Mouse (Mus musculus) hindbrain, embryonic 14.5 days (tissue): Measurements from ENCODE around the gene Ddx58. TPM values are rescaled to one million over a fixed set of nuclear protein-coding genes. Genes with fewer than 3 reads are reported as not detected.

ENCODE experiments used
- ATAC-seq: fragments of 200-750 bp; cut with Nextera tagmentation; 2 replicates; pipeline ENCODE4 v1.8.0; 2017; ENCODE audit warnings: moderate number of reproducible peaks, mild to moderate bottlenecking, moderate TSS enrichment, moderate library complexity; ENCODE audit not compliant: low FRiP score
- DNase-seq: peaks from one replicate; pipeline ENCODE4 v3.0.0-alpha.2; 2015; ENCODE audit warnings: low spot score
- H3K27ac ChIP-seq: fragments of 300-500 bp; sonication (generic); 2 replicates; pipeline ENCODE4 v1.5.1; 2014; ENCODE audit warnings: mild to moderate bottlenecking, moderate library complexity
- H3K27me3 ChIP-seq: fragments of 300-500 bp; sonication (generic); 2 replicates; pipeline ENCODE4 v1.6.1; 2014; ENCODE audit warnings: mild to moderate bottlenecking, low read length, mixed read lengths; ENCODE audit not compliant: control insufficient read depth, insufficient read depth
- H3K36me3 ChIP-seq: fragments of 300-500 bp; sonication (generic); replicated peaks from 2 replicates; pipeline ENCODE4 v1.6.1; 2014; ENCODE audit not compliant: control insufficient read depth, insufficient read depth
- H3K4me1 ChIP-seq: fragments of 300-500 bp; sonication (generic); replicated peaks from 2 replicates; pipeline ENCODE4 v1.6.1; 2014; ENCODE audit warnings: antibody characterized with exemption, low read length, mixed read lengths; ENCODE audit not compliant: control insufficient read depth, insufficient read depth
- H3K4me2 ChIP-seq: fragments of 300-500 bp; sonication (generic); replicated peaks from 2 replicates; pipeline ENCODE4 v1.6.1; 2014; ENCODE audit warnings: mild to moderate bottlenecking, moderate library complexity
- H3K4me3 ChIP-seq: fragments of 300-500 bp; sonication (generic); replicated peaks from 2 replicates; pipeline ENCODE4 v1.5.1; 2014; ENCODE audit warnings: mild to moderate bottlenecking, low read length
- H3K9ac ChIP-seq: fragments of 300-500 bp; sonication (generic); 2 replicates; pipeline ENCODE4 v1.6.1; 2014
- H3K9me3 ChIP-seq: fragments of 300-500 bp; sonication (generic); 2 replicates; pipeline ENCODE4 v1.6.1; 2016; ENCODE audit warnings: low read length; ENCODE audit not compliant: control insufficient read depth
- WGBS: fragments of 180-500 bp; shearing (Covaris S2); extraction: QIAGEN DNeasy Blood & Tissue Kit; methylation state at CpG from one replicate; pipeline ENCODE4 v1.1.7; 2014; 5-methylcytosine and 5-hydroxymethylcytosine counted together
- polyA plus RNA-seq: library from polyadenylated mRNA; unstranded; fragments of >200 nt; fragmentation: Nextera tagmentation; extraction: Ambion mirVana; gene quantifications from 2 replicates; pipeline ENCODE4 v1.2.1, GENCODE M21; 2014

The Ddx58 gene
- polyA plus RNA-seq, 1 experiment from 2014 or later = 4.3 TPM

DNA sequence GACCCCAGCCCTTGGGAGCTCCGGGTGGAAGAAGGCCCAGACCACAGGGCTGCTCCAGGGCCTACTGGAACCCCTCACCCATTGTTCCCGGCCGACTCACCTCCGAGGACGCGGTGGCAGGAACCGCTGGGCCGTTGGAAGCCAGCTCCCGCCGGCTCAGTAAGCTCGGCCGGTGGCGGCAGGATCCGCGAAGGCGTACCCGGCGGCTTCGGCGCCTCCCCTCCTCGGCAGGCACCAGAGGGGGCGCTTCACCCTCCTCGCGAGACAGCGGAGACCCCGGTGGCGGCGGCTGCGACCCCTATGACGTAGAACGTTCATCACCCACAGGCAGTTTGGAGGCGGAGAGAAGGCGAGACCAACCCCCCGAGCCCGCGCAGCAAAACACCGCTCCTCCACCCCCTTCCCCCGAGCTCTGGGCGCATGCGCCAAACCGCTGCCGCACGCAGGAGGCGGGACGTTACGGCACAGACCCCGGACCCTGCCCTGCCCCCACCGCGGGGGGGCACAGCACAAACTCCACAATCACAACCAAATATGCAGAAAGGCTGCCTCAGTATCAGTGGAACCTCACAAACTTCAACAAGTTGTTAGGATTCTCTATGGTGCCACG lies 28.7 kb upstream of the Ddx58 start:
- Histone ChIP-seq H3K4me3 (peak overlapping the region; percentile 83), H3K4me1 (peaks cover 19% of the 10 kb centered on the region), H3K4me2 (peak overlapping the region; percentile 90), H3K9ac (peak overlapping the region; percentile 86), H3K36me3 (peaks cover 22% of the 10 kb centered on the region), H3K27ac (peak overlapping the region; percentile 94), H3K9me3 (no peaks in the 10 kb centered on the region), H3K27me3 (no peaks in the 10 kb centered on the region)
- under 1% methylated on average over 49 of the region's 50 CpGs for WGBS
- peak; percentile 85 for ATAC-seq
- peak; percentile 92 for DNase-seq

DNA sequence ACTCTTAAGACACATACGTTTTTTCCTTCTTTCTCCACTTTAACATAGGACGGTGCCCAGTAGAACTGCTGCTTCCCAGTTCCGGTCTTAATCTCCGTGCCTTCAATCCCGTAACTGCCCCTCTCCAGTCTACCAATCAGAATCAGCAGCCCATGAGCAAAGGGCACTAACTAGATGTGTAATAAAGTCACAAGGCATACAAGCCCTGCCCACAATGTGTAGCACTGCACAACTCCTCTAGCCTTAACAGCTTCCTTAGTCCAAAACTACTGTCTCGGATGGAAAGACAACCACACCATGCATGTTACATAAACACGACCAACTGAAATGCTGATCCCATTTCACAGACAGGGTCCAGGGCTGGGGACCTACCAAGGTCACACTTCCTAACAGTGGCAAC lies 28.1 kb upstream of the Ddx58 start:
- 74% methylated on average over 7 of the region's 7 CpGs for WGBS
- H3K4me2 ChIP-seq = peak overlapping the region; percentile 90
- H3K4me3 ChIP-seq = peak overlapping the region; percentile 83
- H3K27ac ChIP-seq = peak overlapping the region; percentile 94
- H3K9ac ChIP-seq = peak overlapping the region; percentile 86
- no peak for DNase-seq
- H3K36me3 ChIP-seq = peaks cover 19% of the 10 kb centered on the region
- peaks cover 19% of the 10 kb centered on the region for H3K4me1 ChIP-seq
- H3K27me3 ChIP-seq = no peaks in the 10 kb centered on the region
- H3K9me3 ChIP-seq = no peaks in the 10 kb centered on the region
- ATAC-seq = no peak

DNA sequence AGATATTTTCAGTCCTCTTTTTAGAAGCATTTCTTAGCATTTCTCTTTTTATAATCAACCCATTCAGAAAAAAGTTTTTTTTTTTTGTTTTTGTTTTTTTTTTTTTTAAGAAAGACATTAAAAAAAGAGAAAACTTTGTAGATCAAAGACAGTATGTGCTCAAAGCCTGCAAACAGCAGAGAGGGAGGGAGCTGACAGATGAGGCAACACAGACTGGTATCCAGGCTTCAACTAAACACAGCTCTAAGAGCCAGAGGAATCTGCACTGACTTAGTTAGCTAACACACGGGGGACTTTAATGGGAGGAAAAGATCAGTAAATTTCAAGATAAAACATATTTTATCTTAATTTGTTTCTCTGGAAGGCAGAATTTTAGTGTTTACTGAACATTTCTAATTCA lies 24.7 kb upstream of the Ddx58 start:
- H3K36me3 ChIP-seq = peaks cover 41% of the 10 kb centered on the region
- H3K9ac ChIP-seq = no peak overlapping the region
- peaks cover 19% of the 10 kb centered on the region for H3K4me1 ChIP-seq
- ATAC-seq = no peak
- H3K9me3 ChIP-seq = no peaks in the 10 kb centered on the region
- H3K27ac ChIP-seq = no peak overlapping the region
- no peaks in the 10 kb centered on the region for H3K27me3 ChIP-seq
- H3K4me2 ChIP-seq = no peak overlapping the region
- H3K4me3 ChIP-seq = no peak overlapping the region
- no peak for DNase-seq
- 86% methylated on average over 1 of the region's 1 CpGs for WGBS

DNA sequence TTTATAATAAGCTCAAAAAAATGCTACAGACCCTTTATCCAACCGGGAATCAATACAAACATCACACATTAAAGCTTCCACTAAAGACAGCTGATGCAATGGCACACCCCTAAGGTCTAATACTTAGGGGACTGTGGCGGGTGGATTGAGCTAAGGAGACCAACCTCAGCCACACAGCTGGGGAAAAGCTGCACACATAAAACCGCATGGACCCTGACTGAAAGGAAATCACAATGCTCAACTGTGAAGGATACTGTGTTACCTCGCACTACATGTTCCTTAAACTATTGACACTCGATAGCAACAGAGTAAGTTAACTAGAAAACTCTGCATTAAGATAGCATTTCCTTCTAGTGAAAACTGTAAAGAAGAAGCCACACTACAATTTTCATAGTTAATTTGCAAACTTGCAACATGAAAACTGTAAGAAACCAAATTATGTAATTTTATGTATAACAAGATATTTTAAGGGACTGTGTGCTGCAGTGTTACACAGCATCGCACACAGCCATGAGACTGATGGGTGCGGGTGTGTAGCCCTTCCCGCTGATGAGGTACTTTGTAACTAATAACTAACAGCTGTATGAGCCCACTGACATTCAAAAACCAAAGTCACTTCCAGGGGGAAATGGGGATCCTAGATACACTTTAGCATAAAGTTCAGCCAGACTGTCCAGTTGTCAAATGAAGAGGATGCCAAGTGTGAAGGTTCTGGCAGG lies 14.9 kb upstream of the Ddx58 start:
- Histone ChIP-seq H3K27me3 (no peaks in the 10 kb centered on the region), H3K9ac (no peak overlapping the region), H3K36me3 (peaks cover 18% of the 10 kb centered on the region), H3K27ac (no peak overlapping the region), H3K4me1 (no peaks in the 10 kb centered on the region), H3K9me3 (no peaks in the 10 kb centered on the region), H3K4me3 (no peak overlapping the region), H3K4me2 (no peak overlapping the region)
- no peak for ATAC-seq
- no peak for DNase-seq
- 87% methylated on average over 8 of the region's 8 CpGs for WGBS

DNA sequence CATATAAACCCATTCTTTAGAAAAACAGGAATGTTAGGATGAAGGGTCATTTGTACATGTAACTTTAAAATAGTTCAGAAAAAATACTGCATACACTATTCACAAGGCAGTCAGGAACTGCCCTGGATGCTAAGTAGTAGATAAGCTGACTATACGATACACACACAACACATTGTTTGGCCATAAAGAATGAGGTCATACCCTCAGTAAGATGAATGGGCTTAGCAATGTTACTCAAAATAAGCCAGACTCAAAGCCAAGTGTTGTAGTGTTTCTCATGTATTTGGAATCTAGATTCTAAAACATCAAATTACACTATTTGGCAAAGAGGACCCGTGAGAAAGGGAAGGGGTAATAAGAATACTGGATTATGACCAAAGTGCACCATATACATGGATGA lies 14.1 kb upstream of the Ddx58 start:
- no peak for DNase-seq
- Histone ChIP-seq H3K27me3 (no peaks in the 10 kb centered on the region), H3K4me1 (no peaks in the 10 kb centered on the region), H3K27ac (no peak overlapping the region), H3K9ac (no peak overlapping the region), H3K9me3 (no peaks in the 10 kb centered on the region), H3K36me3 (peaks cover 10% of the 10 kb centered on the region; the same call in 1 of the 2 replicates), H3K4me3 (no peak overlapping the region), H3K4me2 (no peak overlapping the region)
- WGBS = 80% methylated on average over 2 of the region's 2 CpGs
- ATAC-seq = no peak

DNA sequence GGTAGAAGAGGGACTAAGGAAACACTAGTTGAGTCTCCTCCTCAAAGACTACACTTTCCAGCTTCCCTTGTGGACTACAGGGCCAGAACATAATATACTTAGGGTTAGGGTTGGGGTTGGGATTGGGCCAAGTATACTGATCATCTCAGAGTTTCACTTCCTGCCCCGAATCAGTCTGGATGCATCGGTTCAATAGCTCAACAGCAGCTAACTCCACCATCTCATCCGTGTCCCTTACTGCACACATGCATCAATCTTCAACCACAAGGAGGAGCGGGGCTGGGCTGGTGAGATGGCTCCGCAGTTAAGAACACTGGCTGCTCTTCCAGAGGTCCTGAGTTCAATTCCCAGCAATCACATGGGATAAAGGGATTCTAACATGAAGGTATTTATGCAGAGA lies 11.4 kb upstream of the Ddx58 start:
- Histone ChIP-seq H3K27me3 (no peaks in the 10 kb centered on the region), H3K4me3 (no peak overlapping the region), H3K36me3 (no peaks in the 10 kb centered on the region), H3K4me2 (no peak overlapping the region), H3K27ac (no peak overlapping the region), H3K4me1 (no peaks in the 10 kb centered on the region), H3K9me3 (no peaks in the 10 kb centered on the region), H3K9ac (no peak overlapping the region)
- DNase-seq (no peak), ATAC-seq (no peak)
- WGBS = 87% methylated on average over 5 of the region's 5 CpGs

DNA sequence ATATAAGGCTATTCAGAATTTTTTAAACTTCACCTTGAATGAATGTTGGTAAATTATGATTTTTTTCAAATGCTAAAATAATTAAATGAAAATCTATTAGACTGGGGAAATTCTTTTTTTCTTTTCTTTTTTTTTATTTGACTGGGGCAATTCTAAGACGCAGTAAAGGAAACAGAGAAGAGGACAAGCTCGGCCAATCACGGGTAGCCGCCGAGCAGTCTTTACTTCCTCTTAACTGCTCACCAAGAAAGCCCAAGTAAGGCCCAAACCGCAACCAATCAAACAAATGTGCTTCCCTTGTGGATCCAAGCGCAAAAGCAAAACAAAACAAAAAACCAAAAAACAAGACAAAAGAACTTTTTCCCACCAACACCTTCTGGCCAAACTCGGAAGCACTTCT lies 4.4 kb upstream of the Ddx58 start:
- DNase-seq (no peak), ATAC-seq (no peak)
- no peaks in the 10 kb centered on the region for H3K9me3 ChIP-seq
- no peak overlapping the region for H3K9ac ChIP-seq
- H3K27ac ChIP-seq = no peak overlapping the region
- no peak overlapping the region for H3K4me2 ChIP-seq
- no peaks in the 10 kb centered on the region for H3K36me3 ChIP-seq
- H3K27me3 ChIP-seq = no peaks in the 10 kb centered on the region
- H3K4me1 ChIP-seq = peaks cover 4% of the 10 kb centered on the region; the same call in 1 of the 2 replicates
- WGBS = 89% methylated on average over 8 of the region's 8 CpGs
- no peak overlapping the region for H3K4me3 ChIP-seq

DNA sequence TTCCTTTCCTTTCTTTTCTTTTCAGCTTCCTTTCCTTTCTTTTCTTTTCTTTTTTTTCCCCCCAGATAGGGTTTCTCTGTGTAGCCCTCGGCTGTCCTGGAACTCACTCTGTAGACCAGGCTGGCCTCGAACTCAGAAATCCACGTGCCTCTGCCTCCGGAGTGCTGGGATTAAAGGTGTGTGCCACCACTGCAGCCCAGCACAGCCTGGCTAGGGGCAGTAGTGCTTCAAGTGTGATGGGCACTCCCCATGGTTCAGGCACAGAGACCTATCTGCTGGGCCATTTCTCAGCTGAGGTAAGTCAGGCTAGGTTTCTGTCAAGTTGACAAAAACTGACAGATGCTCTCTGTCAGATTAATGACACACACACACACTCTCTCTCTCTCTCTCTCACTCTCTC lies 3.4 kb upstream of the Ddx58 start:
- Histone ChIP-seq H3K36me3 (no peaks in the 10 kb centered on the region), H3K27me3 (no peaks in the 10 kb centered on the region), H3K9me3 (no peaks in the 10 kb centered on the region), H3K4me3 (no peak overlapping the region), H3K9ac (no peak overlapping the region), H3K4me2 (no peak overlapping the region), H3K4me1 (peaks cover 10% of the 10 kb centered on the region), H3K27ac (no peak overlapping the region)
- 78% methylated on average over 4 of the region's 4 CpGs for WGBS
- no peak for ATAC-seq
- DNase-seq = no peak

DNA sequence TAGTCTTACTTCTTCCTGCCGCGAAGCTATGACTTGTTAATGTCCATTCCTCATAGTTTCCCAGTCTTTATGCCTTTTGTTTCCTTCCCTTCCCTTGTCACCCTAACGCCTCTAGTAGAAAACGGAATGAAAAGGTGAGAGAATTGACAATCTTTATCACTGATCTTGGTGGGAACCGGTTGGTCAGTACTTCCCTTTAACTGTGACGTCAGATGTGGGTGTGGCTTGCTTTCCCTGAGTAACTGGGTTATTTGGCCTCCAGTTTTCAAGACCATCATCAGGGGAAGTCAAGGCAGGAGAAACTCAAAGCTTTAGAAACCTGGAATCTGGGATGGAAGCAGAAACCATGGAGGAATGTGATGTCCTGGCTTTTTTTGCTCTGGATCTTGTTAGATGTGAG lies 2.3 kb upstream of the Ddx58 start:
- no peak overlapping the region for H3K4me3 ChIP-seq
- 55% methylated on average over 6 of the region's 6 CpGs for WGBS
- no peak overlapping the region for H3K4me2 ChIP-seq

More for the DNA sequence above, 2.3 kb upstream of the Ddx58 start:
- H3K4me1 ChIP-seq = peaks cover 10% of the 10 kb centered on the region
- no peak overlapping the region for H3K27ac ChIP-seq
- no peaks in the 10 kb centered on the region for H3K36me3 ChIP-seq
- no peak for ATAC-seq
- H3K9ac ChIP-seq = no peak overlapping the region
- no peaks in the 10 kb centered on the region for H3K27me3 ChIP-seq
- DNase-seq = no peak
- H3K9me3 ChIP-seq = no peaks in the 10 kb centered on the region
